Mouse (Mus musculus) megakaryocyte, embryonic 14.5 days (primary cell): Measurements from ENCODE around the gene Gm45234.

Source experiments
- FLI1 ChIP-seq: IDR thresholded peaks from 2 replicates; pipeline ENCODE4 v1.6.1; 2012; ENCODE audit warnings: low read length, inconsistent platforms, mixed read lengths
- GATA1 ChIP-seq: IDR thresholded peaks from 3 replicates; pipeline ENCODE4 v1.6.1; 2012; ENCODE audit warnings: mixed read lengths, low read length, inconsistent platforms, borderline replicate concordance

DNA sequence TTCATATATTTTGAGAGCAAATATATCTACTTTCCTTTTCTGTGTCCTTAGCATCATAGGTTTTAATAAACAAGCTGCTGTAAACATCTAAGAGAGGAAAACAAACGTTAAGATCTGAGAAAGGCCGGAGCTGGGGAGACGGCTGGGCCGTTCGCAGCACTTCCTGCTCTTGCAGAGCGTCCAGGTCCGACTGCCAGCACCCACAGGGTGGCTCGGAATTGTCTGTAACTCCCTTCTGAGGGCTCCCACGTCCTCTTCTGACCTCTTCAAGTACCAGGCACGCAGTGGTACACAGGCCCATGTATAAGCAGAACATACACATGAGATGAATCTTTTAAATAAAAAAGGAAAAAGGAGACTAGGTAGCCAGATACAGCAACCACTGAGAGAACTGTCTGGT, 31.9 kb upstream of the Gm45234 start:
- TF ChIP-seq GATA1 (no peak), FLI1 (no peak)
